Mouse (Mus musculus): Measurements from ENCODE around the gene Fam20c. TPM values are rescaled to one million over a fixed set of nuclear protein-coding genes. Genes with fewer than 3 reads are reported as not detected.

The Fam20c gene
- total RNA-seq, 2 experiments from 2014 or later: 49.9 to 51.5 TPM

DNA sequence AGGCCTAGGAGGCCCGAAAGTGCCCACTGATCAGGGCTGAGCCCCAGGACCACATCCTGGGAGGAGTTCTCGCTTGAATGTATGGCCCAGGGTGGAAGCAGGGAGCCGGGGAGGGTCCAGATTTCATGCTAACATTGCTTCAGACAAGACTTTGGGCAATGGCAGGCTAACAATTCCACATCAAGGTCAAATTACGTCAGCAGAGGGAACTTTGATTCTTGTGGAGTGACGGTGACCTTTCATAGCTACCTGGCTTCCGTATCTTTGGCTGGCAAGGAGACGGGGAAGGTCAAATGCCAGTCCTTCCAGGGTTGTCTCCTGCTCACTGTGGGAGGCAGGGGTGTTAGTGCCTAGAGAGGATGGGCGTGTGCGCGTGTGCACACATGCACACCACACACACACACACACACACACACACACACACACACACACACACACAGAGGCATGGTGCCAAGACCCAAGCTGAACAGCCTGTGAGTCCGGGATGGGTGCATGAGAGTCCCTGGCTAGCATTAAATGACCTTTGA is 36.7 kb downstream of the Fam20c start:
- DNase-seq (ENCODE audit: low spot score in 2 of 2): no peak

DNA sequence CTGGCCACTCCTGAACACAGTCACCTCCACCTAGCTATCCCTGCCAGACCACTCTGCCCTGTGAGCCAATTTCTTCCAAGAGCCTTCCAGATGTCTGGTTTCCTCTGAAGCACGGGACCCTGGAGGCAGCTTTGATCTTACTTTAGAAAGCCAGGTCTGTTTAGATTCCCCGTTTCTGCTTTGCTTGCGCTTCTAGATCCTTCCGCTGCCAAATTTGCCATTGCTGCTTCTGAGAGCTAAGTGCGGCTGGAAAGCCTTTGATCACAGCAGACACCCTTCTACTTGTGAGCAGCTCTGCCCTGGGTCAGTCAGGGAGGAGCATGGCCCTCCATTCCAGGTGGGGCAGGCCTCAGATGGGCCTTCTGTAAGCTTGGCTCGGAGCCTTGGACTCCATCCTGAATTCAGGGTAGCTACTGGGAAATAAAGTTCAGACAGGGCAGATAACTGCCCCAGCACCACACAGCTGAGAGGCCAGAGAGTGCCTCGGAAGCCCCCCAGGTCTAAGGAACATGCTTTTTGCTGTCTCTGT is 47.3 kb downstream of the Fam20c start:
- DNase-seq (ENCODE audit: low spot score in 2 of 2): no peak

DNA sequence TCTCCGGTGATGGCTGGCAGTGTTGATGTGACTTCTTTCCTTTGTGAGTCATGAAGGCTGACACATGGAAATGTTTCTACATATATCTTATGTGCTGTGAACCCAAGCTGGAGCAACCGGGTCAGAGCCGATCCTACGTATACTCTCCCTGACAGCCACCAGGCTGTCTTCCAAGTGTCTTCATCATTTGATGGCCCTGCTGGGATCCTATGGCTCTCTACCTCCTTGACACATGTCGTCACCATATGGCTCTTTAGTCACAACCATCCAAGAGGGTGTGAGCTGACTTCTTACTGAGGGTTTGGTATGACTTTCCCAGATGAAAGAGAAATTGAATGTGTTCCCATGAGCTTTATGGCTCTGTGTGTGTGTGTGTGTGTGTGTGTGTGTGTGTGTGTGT is 50.0 kb downstream of the Fam20c start:
- no peak for DNase-seq (ENCODE audit: low spot score in 2 of 2)

DNA sequence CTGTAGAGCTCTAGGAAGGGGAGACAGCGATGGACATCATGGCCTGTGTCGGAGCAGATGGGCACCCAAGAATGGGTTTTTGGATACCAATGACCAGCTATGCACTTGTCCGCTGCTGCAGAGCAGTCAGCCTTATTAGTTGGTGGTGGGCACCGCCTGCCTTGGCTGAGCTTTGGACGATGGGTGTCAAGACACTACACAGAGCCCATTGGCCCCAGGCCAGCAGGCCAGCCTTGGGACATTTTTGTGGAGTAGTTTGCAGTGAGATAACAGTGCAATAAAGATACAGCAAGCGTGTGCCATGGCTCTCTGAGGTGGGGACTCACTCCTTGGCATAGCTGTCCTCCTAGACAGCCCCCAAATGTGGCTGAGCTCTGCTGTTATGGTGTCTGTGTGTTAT is 55.5 kb downstream of the Fam20c start:
- no peak for DNase-seq (ENCODE audit: low spot score in 2 of 2)

DNA sequence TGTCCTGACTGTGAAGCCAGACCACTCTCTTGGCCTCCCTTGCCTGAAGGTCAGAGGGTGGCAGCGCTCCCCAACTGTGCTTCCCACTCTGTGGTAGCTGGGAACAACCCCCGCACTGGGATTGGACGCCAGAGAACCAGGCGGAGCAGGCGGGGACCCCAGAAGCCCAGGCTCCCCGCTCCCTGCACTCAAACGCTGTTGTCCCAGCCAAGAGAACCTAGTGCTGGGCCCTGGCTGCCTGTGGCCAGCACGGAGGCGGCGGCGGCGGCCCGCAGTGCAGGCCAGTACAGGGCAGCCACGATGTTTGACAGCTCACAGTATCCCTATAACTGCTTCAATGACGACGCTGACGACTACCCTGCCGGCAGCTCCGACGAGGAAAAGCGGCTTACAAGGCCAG is 65.5 kb downstream of the Fam20c start, which contains the start of gene Gm5294:
Gene Gm5294 (plus strand): TSS at position 301 of the 400 bp plus-strand sequence.
- no peak for DNase-seq (ENCODE audit: low spot score in 2 of 2)

DNA sequence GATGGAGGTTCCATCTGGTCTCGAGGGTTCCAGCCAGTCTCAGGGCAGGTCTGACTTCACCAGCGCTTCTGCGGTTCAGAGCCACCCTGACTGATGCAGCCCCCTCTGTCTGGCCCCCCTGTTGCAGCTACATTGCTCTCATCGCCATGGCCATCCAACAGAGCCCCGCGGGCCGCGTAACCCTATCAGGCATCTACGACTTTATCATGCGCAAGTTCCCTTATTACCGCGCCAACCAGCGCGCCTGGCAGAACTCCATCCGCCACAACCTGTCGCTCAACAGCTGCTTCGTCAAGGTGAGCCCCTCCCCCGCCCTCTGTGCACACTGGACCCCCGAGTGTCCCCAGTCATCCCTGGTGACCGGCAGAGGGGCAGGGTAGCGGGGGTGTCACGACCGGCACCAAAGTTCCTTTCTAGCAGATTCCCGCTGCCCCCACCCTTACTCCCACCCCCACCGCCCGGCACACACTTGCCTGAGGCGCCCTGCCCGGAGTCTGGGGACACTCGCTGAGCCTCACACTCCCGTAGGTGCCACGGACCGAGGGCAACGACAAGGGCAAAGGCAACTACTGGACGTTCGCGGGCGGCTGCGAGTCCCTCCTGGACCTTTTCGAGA is 66.5 kb downstream of the Fam20c start:
- no peak for DNase-seq (ENCODE audit: low spot score in 2 of 2)

DNA sequence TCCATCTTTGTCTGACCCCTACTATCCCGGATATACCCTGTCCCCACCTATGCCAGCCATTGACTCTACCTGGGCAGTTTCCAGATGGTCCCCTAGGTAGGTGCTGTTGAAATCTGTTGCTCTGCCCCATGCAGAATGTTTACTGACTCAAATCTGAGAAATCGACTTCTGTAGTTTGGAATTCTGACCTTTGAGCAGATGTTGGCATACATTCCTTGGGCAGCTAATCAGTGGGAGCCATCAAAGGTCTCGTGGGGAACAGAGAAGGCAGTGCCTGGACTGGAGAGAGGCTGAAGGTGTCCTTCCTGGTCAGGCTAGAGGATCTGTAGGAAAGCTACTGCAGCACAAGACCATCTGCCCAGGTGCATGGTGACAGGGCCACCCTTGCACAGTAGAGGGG is 70.8 kb downstream of the Fam20c start:
- DNase-seq (ENCODE audit: low spot score in 2 of 2): no peak

DNA sequence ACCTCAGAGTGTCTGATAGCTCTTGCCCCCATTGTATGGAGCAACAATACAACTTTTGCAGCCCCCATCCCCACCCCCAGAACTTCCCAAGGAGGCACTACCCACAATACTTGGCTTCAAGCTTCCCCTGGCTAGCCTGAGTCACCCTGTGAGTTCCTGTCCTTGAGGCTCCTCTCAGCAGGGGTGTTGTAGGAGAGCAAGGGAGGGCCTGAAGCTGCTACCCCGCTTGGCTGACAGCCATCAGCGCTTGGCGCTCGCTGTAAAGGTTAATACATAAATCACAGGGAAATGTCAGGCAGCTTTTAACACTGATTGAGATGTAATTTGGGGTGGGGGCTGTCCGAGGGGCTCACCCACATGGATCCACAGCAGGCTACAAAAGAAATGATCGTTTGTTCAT is 79.1 kb downstream of the Fam20c start:
- no peak for DNase-seq (ENCODE audit: low spot score in 2 of 2)

DNA sequence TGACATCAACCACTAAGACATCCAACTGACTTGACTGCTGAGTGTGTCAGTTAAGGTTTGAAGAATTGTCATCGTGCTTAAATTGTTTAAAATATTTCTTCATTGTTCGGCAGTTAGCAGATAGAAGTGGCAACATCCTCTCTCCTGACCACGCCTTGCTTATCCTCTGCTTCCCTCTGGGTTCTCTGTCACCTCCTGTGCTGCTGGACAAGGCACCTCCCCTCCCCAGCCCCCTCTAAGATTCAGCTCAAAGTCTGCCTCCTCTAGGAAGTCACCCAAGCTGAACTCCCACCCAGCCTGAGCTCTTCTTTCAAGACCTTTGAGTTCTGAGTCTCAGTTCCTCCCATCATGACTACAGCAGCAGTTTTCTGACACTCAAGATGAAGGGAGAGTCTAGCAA is 80.6 kb downstream of the Fam20c start:
- no peak for DNase-seq (ENCODE audit: low spot score in 2 of 2)

DNA sequence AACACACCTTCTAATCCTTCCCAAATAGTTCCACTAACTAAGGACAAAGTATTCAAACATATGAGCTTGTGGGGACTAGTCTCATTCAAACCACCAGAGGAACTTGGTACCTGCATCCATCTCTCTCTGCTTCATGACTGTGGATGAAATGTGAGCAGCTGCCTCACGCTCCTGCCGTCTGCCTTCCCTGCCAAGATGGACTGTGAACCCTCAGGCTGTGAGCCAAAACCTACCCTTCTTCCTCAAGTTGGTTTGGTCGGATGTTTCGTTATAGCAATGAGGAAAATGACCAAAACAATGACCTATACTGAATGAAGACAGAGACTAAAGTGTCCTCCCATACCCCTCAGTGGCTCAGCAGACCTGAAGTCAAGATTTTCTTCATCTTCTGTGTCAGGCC is 86.7 kb downstream of the Fam20c start:
- no peak for DNase-seq (ENCODE audit: low spot score in 2 of 2)

DNA sequence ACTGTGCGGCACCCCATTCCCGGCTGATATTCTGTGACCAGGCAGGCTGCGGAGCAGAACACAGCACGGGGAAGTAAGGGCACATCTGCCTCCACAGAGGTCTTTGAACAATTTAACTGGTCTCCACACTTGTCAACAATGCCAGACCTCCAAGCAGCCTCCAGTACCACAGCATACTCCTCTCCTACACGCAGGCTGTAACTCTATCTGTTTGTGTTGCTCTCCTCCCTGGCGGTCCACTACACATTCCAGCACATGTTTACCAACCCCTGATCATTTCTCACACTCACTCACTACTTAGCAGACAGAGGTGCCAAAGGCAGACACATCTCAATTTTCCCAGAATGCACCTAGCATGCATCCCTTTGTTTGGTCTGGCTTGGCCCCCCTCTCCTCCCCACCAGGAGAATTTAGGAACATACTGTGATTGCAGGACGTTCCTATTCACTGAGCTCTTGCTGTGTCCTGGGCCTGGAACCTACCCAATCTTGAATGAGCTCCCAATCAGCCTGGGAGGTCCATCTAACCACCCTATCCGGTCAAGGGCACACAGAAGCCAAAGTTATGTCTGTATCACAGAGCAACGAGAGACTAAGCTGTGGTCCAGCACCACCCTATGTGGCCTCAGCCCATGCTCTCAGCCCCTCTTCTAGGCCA is 89.0 kb downstream of the Fam20c start:
- DNase-seq (ENCODE audit: low spot score in 2 of 2): no peak

DNA sequence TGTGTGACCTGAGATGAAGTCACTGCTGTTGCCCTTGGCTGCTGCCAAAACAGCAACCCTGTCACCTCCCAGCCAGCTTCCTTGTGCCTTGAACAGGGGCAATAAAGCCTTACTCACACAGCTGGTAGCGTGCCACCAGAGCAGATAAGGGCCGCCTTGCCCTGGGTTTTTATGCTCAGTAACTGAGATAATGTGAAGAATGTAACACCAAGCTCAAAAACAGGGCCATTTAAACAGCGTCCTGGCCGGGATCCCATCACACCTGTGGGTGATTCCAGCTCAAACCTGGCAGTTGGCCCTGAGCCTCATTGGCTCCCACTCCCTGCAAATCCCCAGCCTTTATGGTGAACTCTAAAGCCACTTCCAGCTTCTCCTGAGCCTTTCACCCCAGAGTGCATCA is 92.2 kb downstream of the Fam20c start:
- no peak for DNase-seq (ENCODE audit: low spot score in 2 of 2)

DNA sequence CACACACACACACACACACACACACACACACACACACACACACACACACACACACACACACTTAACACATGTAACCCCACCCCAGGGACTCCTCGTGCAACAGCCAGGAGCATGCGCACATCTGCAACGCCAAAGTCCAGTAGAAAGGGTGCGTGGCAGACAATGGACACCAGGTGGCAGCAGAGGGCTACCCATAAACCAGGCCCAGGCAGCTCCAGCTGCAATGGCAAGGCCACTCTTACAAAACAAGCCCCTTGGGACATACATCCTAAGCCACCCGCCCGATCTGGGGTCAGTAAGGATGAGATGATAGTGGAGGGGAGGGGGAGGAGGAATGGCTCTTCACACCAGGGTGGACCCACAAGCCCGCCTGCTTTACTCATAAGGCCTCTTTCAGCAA is 93.8 kb downstream of the Fam20c start:
- peak; percentile 96 for DNase-seq (ENCODE audit: low spot score in 2 of 2)

DNA sequence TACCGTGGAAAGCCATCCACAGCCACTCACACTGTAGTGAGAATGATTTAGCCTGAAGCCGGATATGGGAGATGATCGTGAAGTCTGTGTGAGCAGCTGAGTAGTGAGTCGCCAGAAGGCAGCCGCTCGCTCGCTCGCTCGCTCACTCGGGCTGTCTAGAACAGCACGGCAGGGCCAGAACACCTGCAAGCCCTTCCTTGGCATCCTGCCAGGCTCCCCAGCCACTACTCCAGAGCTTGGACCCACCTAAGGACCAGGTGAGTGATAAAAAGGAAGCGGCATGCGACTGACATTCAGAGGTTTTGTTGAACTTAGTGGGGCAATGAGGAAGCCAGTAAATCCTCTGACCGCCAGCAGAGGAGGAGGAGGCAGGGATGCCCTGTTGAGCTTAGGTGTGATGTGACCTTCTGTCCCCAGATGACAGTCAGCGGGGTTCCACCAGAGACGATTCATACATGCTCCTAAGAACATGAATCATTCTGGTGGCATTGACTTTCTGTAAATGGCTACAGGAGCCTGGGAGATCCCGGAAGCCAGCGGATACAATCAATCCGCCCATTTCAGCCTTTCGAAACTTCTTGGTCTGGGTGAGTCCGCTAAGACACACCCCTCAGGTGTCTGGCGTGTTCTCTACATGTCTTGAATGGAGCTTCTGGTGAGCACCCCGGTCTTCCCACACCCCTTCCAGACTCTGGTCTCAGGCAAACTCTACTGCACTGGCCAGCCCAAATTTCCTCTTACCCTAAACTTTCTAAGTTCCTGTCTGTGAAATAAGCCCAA is 95.6 kb downstream of the Fam20c start:
- peak in 1 of 2 experiments; percentile 13 for DNase-seq (ENCODE audit: low spot score in 2 of 2)

DNA sequence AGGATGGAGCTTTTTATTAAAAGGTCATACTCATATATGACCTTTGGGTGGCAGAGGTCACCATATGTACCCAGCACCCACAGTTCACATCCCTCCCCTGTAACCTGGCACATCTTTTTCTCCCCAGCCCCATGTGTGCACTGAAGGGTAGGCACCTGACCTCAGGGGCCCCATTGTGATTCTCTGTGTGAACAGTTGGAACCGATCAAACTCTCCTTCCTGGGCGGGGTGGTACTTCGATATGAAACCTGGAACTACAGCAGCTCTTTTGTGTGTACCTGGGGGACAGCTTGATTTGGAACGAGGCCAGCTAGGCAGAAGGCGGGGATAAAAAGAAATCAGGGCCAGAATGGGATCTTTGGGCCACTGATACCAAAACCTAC is 96.1 kb downstream of the Fam20c start:
- DNase-seq (ENCODE audit: low spot score in 2 of 2): no peak

DNA sequence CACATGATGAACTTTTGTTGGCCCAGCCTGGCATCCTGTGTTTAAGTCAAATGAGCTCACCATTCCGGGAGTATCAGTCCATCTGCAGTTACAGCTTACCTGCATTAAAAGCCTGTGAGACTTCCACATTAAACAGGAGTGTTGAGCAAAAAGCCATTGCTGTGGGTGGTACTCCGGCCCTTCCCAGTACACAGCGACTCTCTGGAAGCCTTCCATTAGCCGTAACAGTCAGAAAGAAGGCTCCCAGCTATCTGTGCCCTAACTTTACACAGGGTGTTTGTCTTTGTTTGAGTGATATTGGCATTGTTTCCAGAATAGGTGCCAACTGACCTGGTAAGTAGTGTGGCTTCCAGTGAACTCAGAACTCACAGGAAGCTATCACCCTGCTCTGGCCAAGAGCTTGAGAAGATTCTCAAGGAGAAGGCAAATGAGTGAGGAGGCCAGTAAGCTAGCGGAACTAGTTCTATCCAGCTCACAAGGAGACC is 97.0 kb downstream of the Fam20c start:
- no peak for DNase-seq (ENCODE audit: low spot score in 2 of 2)

DNA sequence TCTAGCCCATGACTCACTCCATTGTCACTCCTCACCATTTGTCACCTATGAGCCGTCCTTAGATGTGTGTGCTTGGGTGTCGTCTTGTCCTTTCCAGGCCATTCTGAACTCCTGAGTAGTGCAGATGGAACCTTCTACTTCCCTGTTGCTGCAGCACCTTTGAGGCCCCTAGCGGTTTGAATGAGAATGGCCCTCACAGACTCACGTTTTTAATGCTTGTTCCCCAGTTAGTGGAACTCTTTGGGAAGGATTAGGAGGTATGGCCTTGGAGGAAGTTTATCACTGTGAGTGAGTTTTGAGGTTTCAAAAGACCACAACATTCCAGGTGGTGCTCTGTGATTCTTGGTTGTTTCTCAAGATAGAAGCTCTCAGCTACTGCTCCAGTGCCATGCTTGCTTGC is 97.8 kb downstream of the Fam20c start:
- DNase-seq (ENCODE audit: low spot score in 2 of 2): no peak

DNA sequence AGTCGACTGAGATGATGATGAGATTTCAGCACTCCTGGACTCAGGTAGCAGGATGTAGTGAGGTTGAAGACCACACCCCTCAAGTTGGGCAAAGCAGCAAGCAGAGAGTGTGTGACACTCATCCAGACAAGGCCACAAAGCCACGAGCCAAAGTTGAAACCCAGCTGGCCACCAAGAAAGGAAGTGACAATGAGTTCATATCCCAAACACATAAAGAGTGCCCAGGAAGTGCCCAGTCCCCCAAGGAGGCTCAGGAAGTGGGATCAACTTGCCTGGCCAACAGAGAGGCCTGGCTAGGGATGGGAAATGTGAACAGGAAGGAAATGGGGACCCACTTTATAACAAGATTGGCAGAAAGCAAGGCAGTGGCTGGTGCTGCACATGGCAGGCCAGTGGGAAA is 99.0 kb downstream of the Fam20c start:
- no peak for DNase-seq (ENCODE audit: low spot score in 2 of 2)

DNA sequence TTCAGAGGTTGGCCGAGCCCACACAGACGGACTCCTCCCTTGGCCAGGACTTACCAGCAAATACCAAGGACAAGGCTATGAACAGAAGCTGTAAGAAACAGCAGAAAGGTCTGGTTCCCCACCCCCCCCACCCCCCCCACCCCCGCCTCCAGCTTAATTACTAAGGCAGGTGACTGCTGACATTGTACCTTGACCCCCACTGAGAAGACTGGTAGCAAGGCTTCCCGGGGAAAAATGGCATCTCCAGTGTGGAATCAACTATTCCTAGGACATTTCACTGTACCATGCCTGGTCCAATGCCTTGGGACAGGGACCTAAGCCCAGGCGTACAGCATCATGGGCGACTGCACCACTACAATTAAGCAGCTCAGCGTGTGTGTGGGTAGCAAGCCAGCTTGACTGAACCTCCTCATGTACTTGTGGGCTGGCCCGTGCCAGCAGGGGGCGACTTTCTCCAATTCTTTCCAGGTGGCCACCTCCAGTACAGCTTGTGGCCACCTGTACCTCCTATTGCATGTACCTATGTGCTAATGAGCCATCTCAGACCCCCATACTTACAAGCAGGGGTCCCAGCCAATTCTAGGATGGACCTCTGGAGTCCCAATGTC is 102.8 kb downstream of the Fam20c start:
- peak; percentile 86 to 88 for DNase-seq (ENCODE audit: low spot score in 2 of 2)

DNA sequence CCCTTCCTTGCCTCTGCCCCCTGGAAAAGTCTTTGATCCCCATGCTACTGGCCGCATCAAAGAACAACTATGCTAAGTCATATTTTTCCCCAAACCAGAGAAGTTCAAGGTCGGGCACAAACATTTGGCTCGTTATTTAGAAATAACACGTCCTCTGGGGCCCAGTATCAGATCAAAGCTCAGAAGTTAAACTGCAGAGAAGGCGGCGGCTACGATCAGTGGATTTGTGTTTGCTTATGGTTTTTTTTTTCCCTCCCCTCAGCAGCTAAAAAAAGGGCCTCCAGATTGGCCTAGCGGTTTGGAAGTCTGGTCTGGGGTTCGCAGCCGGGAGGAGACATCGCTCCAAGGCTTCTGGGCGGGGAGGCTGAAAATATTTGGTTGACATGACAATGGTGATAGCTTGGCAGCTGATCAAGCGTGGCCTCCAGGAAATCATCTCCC is 103.5 kb downstream of the Fam20c start:
- DNase-seq (ENCODE audit: low spot score in 2 of 2): peak in 1 of 2 experiments; percentile 31
